Mouse (Mus musculus): ENCODE data around the gene Abcb11. TPM values are rescaled to one million over a fixed set of nuclear protein-coding genes. Genes with fewer than 3 reads are reported as not detected.

Abcb11 gene
- not detected in 2 replicates for polyA plus RNA-seq (2015; fragmentation: Nextera tagmentation; extraction: Ambion mirVana)

GRCm38 (mm10) chr2:69342496-69343221 is at the start of gene Abcb11:
Gene Abcb11, minus strand, starts transcription at chr2:69342616.

GRCm38 (mm10) chr2:69380281-69380680 is 37.9 kb upstream of the Abcb11 start, which contains the start of gene Dhrs9:
Gene Dhrs9, plus strand, starts transcription at chr2:69380445.

DNA sequence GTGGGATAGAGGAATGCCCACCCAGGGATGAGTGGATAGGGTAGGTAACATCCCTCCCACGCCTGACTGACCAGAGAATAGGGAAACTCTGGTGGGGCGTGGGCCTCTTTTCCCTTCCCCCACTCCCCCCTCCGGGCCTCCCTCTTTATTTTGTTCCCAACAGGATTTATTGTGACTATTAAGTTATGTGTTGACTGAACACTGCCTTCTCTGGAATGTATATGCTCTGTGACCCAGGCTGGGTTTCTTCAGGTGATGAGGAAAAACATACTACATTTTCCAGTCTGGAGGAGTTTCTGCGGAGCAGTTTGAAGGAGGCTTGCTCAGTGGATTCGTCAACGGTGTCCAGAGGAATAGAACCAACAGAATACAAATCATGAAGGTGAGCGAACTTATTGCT is 131.6 kb downstream of the Abcb11 start, which contains the start of gene G6pc2:
Gene G6pc2, plus strand, starts transcription at position 301 of the 400 bp plus-strand sequence.

GRCm38 (mm10) chr2:69205791-69206351 is 136.5 kb downstream of the Abcb11 start, which contains the start of gene Spc25:
Gene Spc25, minus strand, starts transcription at chr2:69206194.

Other genes with a start within 250 kb of the Abcb11 start
- gene Nostrin, start 206.8 kb downstream of the Abcb11 start, polyA plus RNA-seq (2015; fragmentation: Nextera tagmentation; extraction: Ambion mirVana), result 1.6 and 1.8 TPM in 2 replicates
- gene Spc25, start 136.4 kb downstream of the Abcb11 start, polyA plus RNA-seq (2015; fragmentation: Nextera tagmentation; extraction: Ambion mirVana), result 30.8 and 37.3 TPM in 2 replicates
- not detected in 2 replicates for gene G6pc2, start 131.5 kb downstream of the Abcb11 start, polyA plus RNA-seq (2015; fragmentation: Nextera tagmentation; extraction: Ambion mirVana)
- 0.03 and 0.05 TPM in 2 replicates for gene Dhrs9, start 37.8 kb upstream of the Abcb11 start, polyA plus RNA-seq (2015; fragmentation: Nextera tagmentation; extraction: Ambion mirVana)
- 0.03 TPM in 1 of 2 replicates, not detected in the other for gene Lrp2, start 243.4 kb upstream of the Abcb11 start, polyA plus RNA-seq (2015; fragmentation: Nextera tagmentation; extraction: Ambion mirVana)

All from skeletal muscle tissue, postnatal 0 days (tissue).